Mouse (Mus musculus): ENCODE results near the gene Ssbp3. TPM values are rescaled to one million over a fixed set of nuclear protein-coding genes. Genes with fewer than 3 reads are reported as not detected.

The Ssbp3 gene
- polyA plus RNA-seq, 1 experiment from 2014 or later = 167 TPM

GRCm38 (mm10) chr4:106982344-106983121, 72.0 kb downstream of the Ssbp3 start:
- H3K4me1 ChIP-seq (replicated peaks; ENCODE audit: control insufficient read depth, insufficient read depth, low read length) = peaks cover 67% of the 10 kb centered on the region
- WGBS = 55% methylated on average over 4 of the region's 4 CpGs
- H3K4me3 ChIP-seq (replicated peaks; ENCODE audit: low read length) = no peak overlapping the region
- no peak overlapping the region for H3K4me2 ChIP-seq (ENCODE audit: low read length)
- no peaks in the 10 kb centered on the region for H3K36me3 ChIP-seq (ENCODE audit: control insufficient read depth, insufficient read depth)
- no peak for ATAC-seq
- H3K9ac ChIP-seq (replicated peaks; ENCODE audit: low read depth, low read length) = no peak overlapping the region
- no peaks in the 10 kb centered on the region for H3K9me3 ChIP-seq (ENCODE audit: control insufficient read depth, low read length)
- H3K27ac ChIP-seq (ENCODE audit: low read length) = peak overlapping the region; percentile 60
- H3K27me3 ChIP-seq (replicated peaks; ENCODE audit: control insufficient read depth, insufficient read depth, low read length) = no peaks in the 10 kb centered on the region

- Histone ChIP-seq H3K27me3 (replicated peaks; ENCODE audit: control insufficient read depth, insufficient read depth, low read length) (no peaks in the 10 kb centered on the region), H3K4me3 (replicated peaks; ENCODE audit: low read length) (no peak overlapping the region), H3K9me3 (ENCODE audit: control insufficient read depth, low read length) (no peaks in the 10 kb centered on the region), H3K9ac (replicated peaks; ENCODE audit: low read depth, low read length) (no peak overlapping the region), H3K4me1 (replicated peaks; ENCODE audit: control insufficient read depth, insufficient read depth, low read length) (peaks cover 69% of the 10 kb centered on the region), H3K4me2 (ENCODE audit: low read length) (no peak overlapping the region), H3K27ac (ENCODE audit: low read length) (peak overlapping the region; percentile 89), H3K36me3 (ENCODE audit: control insufficient read depth, insufficient read depth) (no peaks in the 10 kb centered on the region)
- ATAC-seq = peak; percentile 66
- WGBS = 39% methylated on average over 7 of the region's 7 CpGs
Observed at GRCm38 (mm10) chr4:106983908-106984515, 73.5 kb downstream of the Ssbp3 start.

GRCm38 (mm10) chr4:106985289-106985688, 74.8 kb downstream of the Ssbp3 start:
- H3K9ac ChIP-seq (replicated peaks; ENCODE audit: low read depth, low read length) = no peak overlapping the region
- no peaks in the 10 kb centered on the region for H3K36me3 ChIP-seq (ENCODE audit: control insufficient read depth, insufficient read depth)
- no peak overlapping the region for H3K4me3 ChIP-seq (replicated peaks; ENCODE audit: low read length)
- peaks cover 76% of the 10 kb centered on the region for H3K4me1 ChIP-seq (replicated peaks; ENCODE audit: control insufficient read depth, insufficient read depth, low read length)
- H3K4me2 ChIP-seq (ENCODE audit: low read length) = no peak overlapping the region
- H3K27me3 ChIP-seq (replicated peaks; ENCODE audit: control insufficient read depth, insufficient read depth, low read length) = no peaks in the 10 kb centered on the region
- peak overlapping the region; percentile 89 for H3K27ac ChIP-seq (ENCODE audit: low read length)
- WGBS = 23% methylated on average over 4 of the region's 4 CpGs
- no peaks in the 10 kb centered on the region for H3K9me3 ChIP-seq (ENCODE audit: control insufficient read depth, low read length)
- ATAC-seq = peak; percentile 16; the same call in 1 of the 2 replicates

- Histone ChIP-seq H3K4me2 (ENCODE audit: low read length) (no peak overlapping the region), H3K27me3 (replicated peaks; ENCODE audit: control insufficient read depth, insufficient read depth, low read length) (no peaks in the 10 kb centered on the region), H3K4me1 (replicated peaks; ENCODE audit: control insufficient read depth, insufficient read depth, low read length) (peaks cover 76% of the 10 kb centered on the region), H3K4me3 (replicated peaks; ENCODE audit: low read length) (no peak overlapping the region), H3K27ac (ENCODE audit: low read length) (peak overlapping the region; percentile 89), H3K36me3 (ENCODE audit: control insufficient read depth, insufficient read depth) (no peaks in the 10 kb centered on the region), H3K9me3 (ENCODE audit: control insufficient read depth, low read length) (no peaks in the 10 kb centered on the region), H3K9ac (replicated peaks; ENCODE audit: low read depth, low read length) (no peak overlapping the region)
- 39% methylated on average over 15 of the region's 15 CpGs for WGBS
- no peak for ATAC-seq
Observed at GRCm38 (mm10) chr4:106985899-106986832, 75.7 kb downstream of the Ssbp3 start.

- H3K4me1 ChIP-seq (replicated peaks; ENCODE audit: control insufficient read depth, insufficient read depth, low read length) = peaks cover 71% of the 10 kb centered on the region
- H3K4me2 ChIP-seq (ENCODE audit: low read length) = no peak overlapping the region
- no peaks in the 10 kb centered on the region for H3K36me3 ChIP-seq (ENCODE audit: control insufficient read depth, insufficient read depth)
- no peak overlapping the region for H3K9ac ChIP-seq (replicated peaks; ENCODE audit: low read depth, low read length)
- no peak overlapping the region for H3K27ac ChIP-seq (ENCODE audit: low read length)
- H3K27me3 ChIP-seq (replicated peaks; ENCODE audit: control insufficient read depth, insufficient read depth, low read length) = no peaks in the 10 kb centered on the region
- H3K4me3 ChIP-seq (replicated peaks; ENCODE audit: low read length) = no peak overlapping the region
- H3K9me3 ChIP-seq (ENCODE audit: control insufficient read depth, low read length) = no peaks in the 10 kb centered on the region
- ATAC-seq = no peak
- WGBS = 19% methylated on average over 7 of the region's 7 CpGs
Observed at GRCm38 (mm10) chr4:106987725-106988364, 77.3 kb downstream of the Ssbp3 start.

- Histone ChIP-seq H3K9ac (replicated peaks; ENCODE audit: low read depth, low read length) (no peak overlapping the region), H3K4me3 (replicated peaks; ENCODE audit: low read length) (no peak overlapping the region), H3K9me3 (ENCODE audit: control insufficient read depth, low read length) (no peaks in the 10 kb centered on the region), H3K27ac (ENCODE audit: low read length) (peak overlapping the region; percentile 31; the same call in 1 of the 2 replicates), H3K27me3 (replicated peaks; ENCODE audit: control insufficient read depth, insufficient read depth, low read length) (no peaks in the 10 kb centered on the region), H3K4me2 (ENCODE audit: low read length) (no peak overlapping the region), H3K36me3 (ENCODE audit: control insufficient read depth, insufficient read depth) (no peaks in the 10 kb centered on the region), H3K4me1 (replicated peaks; ENCODE audit: control insufficient read depth, insufficient read depth, low read length) (peaks cover 66% of the 10 kb centered on the region)
- WGBS = 22% methylated on average over 6 of the region's 6 CpGs
- ATAC-seq = no peak
Observed at GRCm38 (mm10) chr4:106988886-106989225, 78.4 kb downstream of the Ssbp3 start.

- no peak overlapping the region for H3K9ac ChIP-seq (replicated peaks; ENCODE audit: low read depth, low read length)
- no peaks in the 10 kb centered on the region for H3K36me3 ChIP-seq (ENCODE audit: control insufficient read depth, insufficient read depth)
- H3K4me1 ChIP-seq (replicated peaks; ENCODE audit: control insufficient read depth, insufficient read depth, low read length) = peaks cover 66% of the 10 kb centered on the region
- H3K27ac ChIP-seq (ENCODE audit: low read length) = peak overlapping the region; percentile 31; the same call in 1 of the 2 replicates
- H3K27me3 ChIP-seq (replicated peaks; ENCODE audit: control insufficient read depth, insufficient read depth, low read length) = no peaks in the 10 kb centered on the region
- 10% methylated on average over 10 of the region's 10 CpGs for WGBS
- peak; percentile 51 for ATAC-seq
- no peaks in the 10 kb centered on the region for H3K9me3 ChIP-seq (ENCODE audit: control insufficient read depth, low read length)
- H3K4me2 ChIP-seq (ENCODE audit: low read length) = no peak overlapping the region
- no peak overlapping the region for H3K4me3 ChIP-seq (replicated peaks; ENCODE audit: low read length)
Observed at GRCm38 (mm10) chr4:106989226-106989983, 78.9 kb downstream of the Ssbp3 start.

GRCm38 (mm10) chr4:106993053-106993452, 82.6 kb downstream of the Ssbp3 start:
- Histone ChIP-seq H3K36me3 (ENCODE audit: control insufficient read depth, insufficient read depth) (no peaks in the 10 kb centered on the region), H3K9me3 (ENCODE audit: control insufficient read depth, low read length) (no peaks in the 10 kb centered on the region), H3K4me1 (replicated peaks; ENCODE audit: control insufficient read depth, insufficient read depth, low read length) (peaks cover 58% of the 10 kb centered on the region), H3K4me3 (replicated peaks; ENCODE audit: low read length) (no peak overlapping the region), H3K27ac (ENCODE audit: low read length) (no peak overlapping the region), H3K4me2 (ENCODE audit: low read length) (no peak overlapping the region), H3K27me3 (replicated peaks; ENCODE audit: control insufficient read depth, insufficient read depth, low read length) (no peaks in the 10 kb centered on the region), H3K9ac (replicated peaks; ENCODE audit: low read depth, low read length) (no peak overlapping the region)
- no peak for ATAC-seq
- 75% methylated on average over 5 of the region's 5 CpGs for WGBS
